Mouse (Mus musculus): Measurements from ENCODE around the gene Mmd. TPM values are rescaled to one million over a fixed set of nuclear protein-coding genes. Genes with fewer than 3 reads are reported as not detected.

Gene Mmd
- polyA plus RNA-seq, 1 experiment from 2014 or later: 118 TPM

DNA sequence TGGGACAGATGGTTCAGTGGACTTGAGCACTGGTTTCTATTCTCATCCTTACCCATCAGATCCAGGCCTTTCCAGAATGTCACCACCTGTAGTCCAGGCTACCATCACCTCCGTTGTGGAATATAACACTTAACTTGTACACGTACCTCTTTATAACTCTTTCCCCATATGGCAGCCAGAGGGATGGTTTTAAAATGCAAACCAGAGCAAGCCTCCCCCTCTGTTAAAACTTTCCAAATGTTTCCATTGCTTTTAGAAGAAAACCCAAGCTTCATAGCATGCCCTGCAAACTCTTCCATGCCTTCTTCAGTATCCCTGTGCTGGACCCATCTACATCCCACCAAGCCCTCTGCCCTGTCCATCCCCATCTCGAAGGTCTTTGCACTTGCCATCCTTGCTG is 75.3 kb downstream of the Mmd start:
- H3K9ac ChIP-seq: no peak overlapping the region
- 80% methylated on average over 3 of the region's 3 CpGs for WGBS
- no peak overlapping the region for H3K4me3 ChIP-seq
- H3K27me3 ChIP-seq (replicated peaks): no peaks in the 10 kb centered on the region
- H3K27ac ChIP-seq (ENCODE audit: poor library complexity, severe bottlenecking): no peak overlapping the region
- H3K9me3 ChIP-seq (replicated peaks): no peaks in the 10 kb centered on the region; the same call in 1 of the 2 replicates
- no peak for ATAC-seq (ENCODE audit: insufficient number of reproducible peaks, low FRiP score)
- H3K4me1 ChIP-seq (replicated peaks): no peaks in the 10 kb centered on the region
- no peaks in the 10 kb centered on the region for H3K36me3 ChIP-seq
- H3K4me2 ChIP-seq: no peak overlapping the region

- Histone ChIP-seq H3K4me2 (no peak overlapping the region), H3K9me3 (replicated peaks) (no peaks in the 10 kb centered on the region; the same call in 1 of the 2 replicates), H3K27ac (ENCODE audit: poor library complexity, severe bottlenecking) (no peak overlapping the region), H3K4me1 (replicated peaks) (no peaks in the 10 kb centered on the region), H3K4me3 (no peak overlapping the region), H3K9ac (no peak overlapping the region), H3K36me3 (no peaks in the 10 kb centered on the region), H3K27me3 (replicated peaks) (no peaks in the 10 kb centered on the region)
- 84% methylated on average over 5 of the region's 5 CpGs for WGBS
- ATAC-seq (ENCODE audit: insufficient number of reproducible peaks, low FRiP score): no peak
Measured at GRCm38 (mm10) chr11:90326146-90326545, 76.9 kb downstream of the Mmd start.

DNA sequence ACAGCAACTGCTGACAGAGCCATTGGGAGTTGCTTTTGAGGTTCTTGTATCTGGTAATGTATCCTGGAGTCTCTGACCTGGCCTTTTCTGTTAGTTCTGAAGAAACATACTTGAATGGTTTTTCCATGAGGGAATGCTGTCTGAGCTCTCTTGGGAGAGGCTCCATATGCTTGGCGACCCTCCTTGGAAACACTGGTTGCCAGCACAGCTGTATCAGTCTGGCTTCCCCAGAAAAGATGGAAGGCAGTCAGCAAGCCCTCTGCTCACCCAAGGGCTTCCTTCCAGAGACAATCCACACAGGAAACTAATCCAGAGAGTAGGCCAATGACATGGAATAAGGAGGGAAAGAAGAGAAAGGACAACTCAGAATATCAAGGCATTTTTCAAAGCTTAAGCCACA is 77.6 kb downstream of the Mmd start:
- H3K4me2 ChIP-seq: no peak overlapping the region
- H3K27ac ChIP-seq (ENCODE audit: poor library complexity, severe bottlenecking): no peak overlapping the region
- H3K9me3 ChIP-seq (replicated peaks): no peaks in the 10 kb centered on the region; the same call in 1 of the 2 replicates
- 72% methylated on average over 1 of the region's 1 CpGs for WGBS
- ATAC-seq (ENCODE audit: insufficient number of reproducible peaks, low FRiP score): no peak
- no peak overlapping the region for H3K9ac ChIP-seq
- H3K36me3 ChIP-seq: no peaks in the 10 kb centered on the region
- no peaks in the 10 kb centered on the region for H3K27me3 ChIP-seq (replicated peaks)
- H3K4me3 ChIP-seq: no peak overlapping the region
- no peaks in the 10 kb centered on the region for H3K4me1 ChIP-seq (replicated peaks)

Other genes with a start within 250 kb of the Mmd start
- gene Pctp, start 246.6 kb upstream of the Mmd start, polyA plus RNA-seq (2016; fragmentation: Nextera tagmentation; extraction: Ambion mirVana): 18.1 and 19.9 TPM in 2 replicates
- gene Tmem100, start 219.1 kb upstream of the Mmd start, polyA plus RNA-seq (2016; fragmentation: Nextera tagmentation; extraction: Ambion mirVana): 15.9 and 17.1 TPM in 2 replicates
- gene Gm45716, start 61.8 kb upstream of the Mmd start, polyA plus RNA-seq (2016; fragmentation: Nextera tagmentation; extraction: Ambion mirVana): 48.2 and 49.5 TPM in 2 replicates
- gene Hlf, start 141.4 kb downstream of the Mmd start, polyA plus RNA-seq (2016; fragmentation: Nextera tagmentation; extraction: Ambion mirVana): 2.7 and 3.7 TPM in 2 replicates